Mouse (Mus musculus) natural killer cell, adult 2 months (primary cell): ENCODE measurements around the gene Rfx8.
"Not testable (repeated sequence)": the region's sequence is repeated elsewhere in the genome, so short reads cannot be mapped to it uniquely, and the experiment has no call there.

ENCODE experiments used
- DNase-seq, 2 experiments: peaks; one replicate each; pipeline ENCODE4 v3.0.0; 2022; ENCODE audit warnings: low spot score in 2 of 2

Gene Rfx8

DNA sequence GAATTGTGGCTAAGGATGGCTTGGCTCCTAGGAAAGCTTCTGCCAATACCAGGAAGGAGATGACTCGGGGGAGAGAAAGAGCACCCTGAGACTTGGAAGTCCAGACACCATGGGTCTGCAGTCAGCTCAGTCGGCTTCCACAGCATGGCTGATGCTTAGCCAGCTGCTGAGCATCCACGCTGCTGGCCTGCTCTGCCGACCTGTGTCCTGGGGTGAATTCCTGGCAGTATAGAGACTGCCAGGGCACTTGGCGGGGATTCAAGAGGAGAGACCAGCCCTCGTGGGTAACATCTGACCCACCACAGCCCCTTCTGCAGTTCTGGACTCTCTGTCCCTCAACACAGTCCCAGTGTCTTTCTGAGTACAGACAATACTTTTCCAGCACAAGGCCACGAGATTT is 26.0 kb downstream of the Rfx8 start:
- DNase-seq, result no peak

DNA sequence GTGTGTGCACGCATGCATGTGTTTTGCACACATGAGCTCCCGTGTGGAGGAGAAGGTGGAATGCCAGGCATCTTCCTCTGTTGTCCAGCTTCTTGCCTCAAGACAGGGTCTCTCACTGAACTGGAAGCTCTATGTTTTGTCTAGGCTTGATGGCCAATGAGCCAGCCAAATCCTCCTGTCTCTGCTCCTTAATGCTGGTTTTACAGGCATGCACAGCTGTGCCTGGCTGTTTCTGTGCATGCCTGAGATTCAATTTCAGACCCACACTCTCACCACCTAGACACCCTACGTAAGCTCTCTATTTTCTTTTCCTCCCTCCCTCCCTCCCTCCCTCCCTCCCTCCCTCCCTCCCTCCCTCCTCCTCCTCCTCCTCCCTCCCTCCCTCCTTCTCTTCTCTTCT is 28.8 kb downstream of the Rfx8 start:
- DNase-seq, result no peak

DNA sequence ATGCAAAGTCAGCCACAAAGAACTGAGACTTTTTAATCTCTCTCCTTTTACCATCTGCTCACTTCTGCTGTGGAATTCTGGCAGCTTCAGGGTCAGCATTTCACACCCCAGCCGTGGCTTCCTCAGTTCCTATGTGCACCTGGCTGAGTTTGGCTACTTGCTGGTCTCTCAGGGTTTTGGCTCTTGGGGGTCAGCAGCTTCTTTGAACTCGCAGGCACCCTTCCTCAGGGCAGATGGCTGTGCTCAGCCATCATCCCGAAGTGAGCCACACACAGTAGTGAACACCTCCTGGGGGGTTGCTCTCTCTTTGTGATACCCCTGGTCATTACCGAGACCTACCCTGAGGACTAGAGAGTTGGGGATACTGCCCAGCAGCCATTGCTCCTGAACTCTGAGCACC is 29.7 kb downstream of the Rfx8 start:
- DNase-seq, result no peak

DNA sequence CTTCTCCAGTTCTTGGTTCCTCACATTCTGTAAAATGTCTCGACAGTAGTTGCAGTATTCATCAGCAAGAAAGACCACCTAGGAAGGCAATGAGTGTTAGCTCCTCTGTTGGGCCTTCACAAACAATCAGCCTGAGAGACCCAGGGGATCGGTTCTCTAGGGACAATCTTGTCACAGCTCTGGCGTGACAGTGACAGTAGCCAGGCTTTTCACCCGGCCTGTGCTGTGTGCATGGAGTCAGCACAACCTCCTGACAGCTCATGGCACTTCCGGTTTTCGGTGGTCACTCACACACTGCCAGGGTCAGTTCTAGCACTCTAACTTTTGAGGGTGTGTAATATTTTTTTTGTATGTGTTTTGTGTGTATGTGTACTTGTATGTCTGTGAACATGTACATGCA is 32.2 kb downstream of the Rfx8 start:
- DNase-seq, result no peak

DNA sequence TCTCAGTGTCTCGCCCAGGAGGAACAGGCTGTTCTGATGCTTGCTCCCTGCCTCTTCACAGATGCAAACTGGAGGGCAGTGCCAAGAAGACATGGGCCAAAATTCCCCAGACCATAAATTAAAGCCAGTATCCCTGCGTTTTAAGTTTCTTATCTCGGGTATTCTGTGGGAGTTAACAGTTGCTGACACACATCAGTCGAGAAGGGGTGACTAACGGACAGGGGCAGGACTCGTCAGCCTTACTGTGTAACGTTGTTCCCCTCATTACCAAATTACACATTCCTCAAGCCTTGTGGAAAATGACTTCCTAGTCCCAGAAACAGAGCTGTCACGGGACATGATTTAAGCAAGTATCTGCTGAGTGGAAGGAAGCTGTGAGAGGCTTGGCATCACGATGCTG is 33.5 kb downstream of the Rfx8 start:
- DNase-seq, result no peak

DNA sequence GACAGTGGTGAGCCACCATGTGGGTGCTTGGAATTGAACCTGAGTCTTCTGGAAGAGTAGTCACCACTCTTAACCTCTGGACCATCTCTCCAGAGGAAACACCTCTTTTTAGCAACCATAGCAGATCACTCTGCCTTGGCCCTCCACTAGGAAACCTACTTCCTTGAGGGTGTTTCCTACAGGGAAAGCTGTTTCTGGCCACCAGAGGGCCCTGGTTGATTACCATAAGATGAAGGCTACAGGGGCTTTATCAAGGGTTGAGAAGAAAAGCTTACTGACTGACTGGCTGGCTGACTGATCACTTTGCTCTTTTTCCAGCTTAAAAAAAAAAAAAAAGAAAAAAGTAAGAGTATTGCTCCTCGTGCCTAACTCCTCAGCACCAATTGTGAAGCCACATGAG is 35.0 kb downstream of the Rfx8 start:
- peak; percentile 35 to 54 for DNase-seq

DNA sequence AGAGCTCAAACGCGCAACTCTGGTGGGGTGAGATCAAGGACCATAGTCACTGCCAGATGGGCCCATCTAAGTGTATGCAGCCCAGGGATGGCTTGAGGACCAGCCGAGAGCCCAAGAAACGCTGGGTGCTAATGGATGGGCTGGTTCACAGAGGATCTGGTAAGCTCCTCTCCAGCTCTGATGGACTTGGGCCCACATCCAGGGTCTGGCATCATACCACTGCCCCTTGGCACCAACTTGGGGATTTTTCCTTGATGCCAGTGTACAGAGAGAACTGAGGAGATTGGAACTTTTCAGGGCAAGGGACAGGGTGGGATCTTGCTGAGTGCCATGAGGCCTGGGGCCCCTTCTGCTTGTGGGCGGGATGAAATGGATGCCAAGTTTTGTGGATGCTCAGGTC is 39.2 kb downstream of the Rfx8 start:
- no peak for DNase-seq

DNA sequence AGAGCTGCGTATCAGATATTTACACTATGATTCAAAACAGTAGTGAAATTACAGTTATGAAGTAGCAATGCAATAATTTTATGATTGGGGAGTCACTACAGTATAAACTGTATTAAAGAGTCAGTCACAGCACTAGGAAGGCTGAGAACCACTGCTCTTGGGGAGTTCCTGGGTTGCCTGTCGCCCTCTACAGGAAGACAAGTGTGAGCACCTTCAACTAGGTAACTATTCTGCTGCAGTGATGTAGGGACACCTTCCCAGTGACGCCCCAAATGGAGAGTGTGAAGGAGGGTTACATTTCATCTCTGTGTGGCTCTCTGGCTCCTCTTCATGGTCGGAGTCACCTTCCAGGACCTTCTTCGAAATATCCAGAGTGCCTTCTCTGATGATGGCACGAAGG is 40.3 kb downstream of the Rfx8 start:
- DNase-seq, result no peak

DNA sequence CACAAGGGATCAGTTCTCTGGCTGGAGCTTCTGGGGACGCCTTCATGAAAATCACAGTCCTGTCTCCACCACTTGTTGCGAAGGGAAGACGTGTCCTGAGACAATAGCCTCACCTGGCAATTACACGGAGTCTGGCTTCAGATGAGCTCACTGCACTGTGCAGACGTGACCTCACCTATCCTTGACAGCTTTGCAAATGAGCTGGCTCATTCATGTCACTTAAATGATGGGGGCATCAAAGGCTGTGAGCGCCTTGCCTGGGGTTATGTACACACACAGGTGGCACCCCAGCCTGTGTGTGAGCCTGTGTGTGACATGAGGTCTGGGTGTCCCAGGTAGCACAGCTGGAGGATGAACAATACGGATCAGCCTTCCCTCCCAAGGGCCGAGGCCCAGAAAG is 41.9 kb downstream of the Rfx8 start:
- DNase-seq, result no peak

DNA sequence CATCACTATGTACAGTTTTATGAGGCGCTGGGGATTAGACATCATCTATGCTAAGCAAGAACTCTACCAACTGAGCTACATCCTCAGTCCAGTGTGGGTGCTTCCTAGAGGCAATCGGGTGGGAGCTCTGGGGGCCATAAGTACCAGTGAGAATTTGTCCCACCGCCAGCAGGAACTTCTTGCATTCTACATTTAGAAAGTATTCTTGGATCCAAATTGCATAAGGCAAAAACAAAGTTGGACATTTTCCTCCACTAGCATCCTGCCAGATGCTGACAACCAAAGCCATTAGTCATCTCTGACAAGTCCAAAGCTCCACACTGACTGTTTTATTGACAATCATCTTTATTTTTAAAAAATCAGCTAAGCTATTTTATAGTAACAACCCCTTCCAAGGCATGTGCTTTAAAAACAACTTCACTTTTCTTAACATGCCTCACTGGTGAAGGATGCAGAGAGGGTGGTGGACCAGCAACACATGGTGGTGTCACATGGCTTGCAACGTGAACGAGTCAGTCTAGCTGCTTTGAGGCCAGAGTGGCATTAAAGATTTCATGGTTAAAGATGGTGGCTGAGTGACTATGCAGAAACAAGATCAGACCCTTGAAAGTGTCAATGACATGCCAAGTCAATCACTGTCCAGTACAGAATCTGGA is 44.4 kb downstream of the Rfx8 start:
- DNase-seq, result no peak

DNA sequence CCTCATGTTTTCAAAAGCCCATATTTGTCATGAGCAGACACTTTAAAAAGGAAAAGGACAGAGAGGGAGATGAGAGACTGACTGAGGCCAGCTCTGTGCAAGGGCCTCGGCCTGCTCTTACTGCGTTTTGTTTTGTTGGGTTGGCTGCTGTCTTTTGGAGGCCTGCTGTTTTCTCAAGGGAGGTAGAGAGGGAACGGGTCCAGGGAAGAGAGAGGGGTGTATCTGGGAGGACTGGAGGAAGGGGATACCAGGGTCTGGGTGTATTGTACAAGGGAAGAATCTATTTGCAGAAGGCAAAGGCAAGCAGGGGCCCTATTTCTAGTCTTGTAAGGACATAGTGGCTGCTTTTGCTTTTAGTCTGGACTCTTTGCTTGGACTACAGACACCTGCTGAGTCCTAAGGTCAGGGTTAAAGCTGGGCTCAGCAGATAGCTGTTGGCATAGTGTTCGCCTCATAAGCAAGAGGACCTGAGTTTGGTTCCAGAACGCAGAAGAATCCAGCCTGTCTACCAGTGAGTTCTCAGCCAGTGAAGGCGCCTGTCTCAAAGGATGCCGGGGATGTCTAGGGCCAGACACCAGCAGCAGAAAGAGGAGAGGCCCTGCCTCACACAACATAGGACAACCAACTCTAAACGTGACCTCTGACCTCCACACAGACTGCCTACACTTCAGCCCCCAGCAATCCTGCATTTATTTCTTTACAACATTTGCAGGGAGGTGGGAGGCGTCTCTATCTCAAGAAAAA is 48.3 kb downstream of the Rfx8 start:
- DNase-seq, result no peak

DNA sequence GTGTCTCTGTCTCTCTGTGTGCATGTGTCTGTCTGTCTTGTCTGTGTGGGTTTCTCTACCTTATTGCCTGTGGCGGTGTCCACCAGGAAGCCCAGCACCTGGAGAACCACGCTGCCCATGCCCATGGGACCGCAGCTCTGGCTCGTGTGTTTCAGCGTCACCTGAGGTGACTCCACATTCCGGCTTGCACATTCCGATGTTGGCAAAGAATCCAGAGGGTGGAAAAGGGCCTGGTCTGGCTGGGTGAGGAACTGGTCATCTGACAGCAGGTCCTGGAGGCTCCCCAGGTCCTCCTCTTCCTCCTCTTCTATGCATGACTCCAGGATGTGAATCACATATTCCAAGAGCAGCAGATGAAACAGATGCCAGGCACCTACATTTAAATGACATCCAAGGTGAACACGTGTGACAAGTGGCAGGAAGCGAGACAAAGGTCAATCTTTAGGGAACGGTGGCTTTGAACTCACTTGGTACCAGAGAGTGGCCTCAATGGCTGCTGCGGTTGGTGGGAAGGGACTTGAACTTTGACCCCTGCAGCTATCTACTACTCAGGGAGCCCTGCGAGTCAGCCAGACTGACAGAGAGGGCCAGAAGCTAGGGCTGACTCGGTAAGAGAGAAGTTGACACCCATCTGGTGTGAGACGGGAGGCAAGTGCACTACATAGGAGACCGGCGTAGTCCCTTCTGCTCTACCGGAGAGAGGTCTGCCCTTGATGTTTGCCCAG is 50.4 kb downstream of the Rfx8 start:
- no peak for DNase-seq

DNA sequence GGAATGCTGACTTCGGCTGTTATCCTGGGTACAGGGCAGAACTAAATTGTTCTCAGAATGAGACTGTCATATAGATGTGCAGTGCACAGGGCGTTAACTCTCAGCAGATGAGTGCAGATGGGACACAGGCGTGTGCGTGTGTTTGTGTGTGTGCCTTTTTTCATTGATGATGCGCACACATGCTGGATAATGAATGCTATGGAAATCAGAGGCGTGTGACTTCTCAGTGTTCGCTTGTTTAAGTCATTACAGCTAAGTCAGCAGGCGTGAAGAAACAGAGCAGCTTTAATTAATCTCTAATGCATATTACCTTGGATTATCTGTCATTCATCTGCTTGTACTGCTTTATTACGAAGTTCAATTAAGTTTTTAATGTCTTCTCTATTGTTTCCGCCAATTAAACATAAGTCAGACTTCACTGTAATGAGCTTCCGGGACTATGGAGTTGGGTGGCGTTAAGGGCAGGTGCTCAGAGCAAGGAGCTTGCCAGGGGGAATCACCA is 54.0 kb downstream of the Rfx8 start:
- no peak for DNase-seq

DNA sequence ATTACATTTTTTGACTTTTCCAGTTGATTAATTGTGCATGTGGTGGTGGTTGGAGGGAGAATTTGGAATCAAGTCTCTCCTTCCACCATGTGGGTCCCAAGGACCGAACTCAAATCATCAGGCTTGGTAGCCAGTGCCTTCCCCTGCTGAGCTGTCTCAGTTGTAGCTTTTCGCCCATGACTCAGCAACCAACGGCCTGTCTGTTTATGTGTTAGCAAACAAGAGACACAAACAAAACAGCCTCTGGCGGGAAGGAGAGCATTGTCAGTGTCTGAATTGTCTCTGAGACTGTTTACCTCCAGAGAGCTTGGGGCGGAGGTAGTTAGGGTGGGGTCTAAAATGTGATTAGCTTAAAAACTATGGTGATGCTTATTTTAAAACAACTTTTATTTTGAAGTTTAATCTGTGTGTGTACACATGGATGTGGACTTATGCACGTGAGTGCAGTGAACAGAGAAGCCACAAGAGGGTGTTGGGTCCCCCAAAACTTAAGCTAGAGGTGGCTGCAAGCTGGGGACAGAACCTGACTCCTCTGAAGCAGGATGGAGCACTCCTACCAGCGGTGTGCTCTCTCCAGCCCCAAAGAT is 56.7 kb downstream of the Rfx8 start:
- DNase-seq, result no peak

DNA sequence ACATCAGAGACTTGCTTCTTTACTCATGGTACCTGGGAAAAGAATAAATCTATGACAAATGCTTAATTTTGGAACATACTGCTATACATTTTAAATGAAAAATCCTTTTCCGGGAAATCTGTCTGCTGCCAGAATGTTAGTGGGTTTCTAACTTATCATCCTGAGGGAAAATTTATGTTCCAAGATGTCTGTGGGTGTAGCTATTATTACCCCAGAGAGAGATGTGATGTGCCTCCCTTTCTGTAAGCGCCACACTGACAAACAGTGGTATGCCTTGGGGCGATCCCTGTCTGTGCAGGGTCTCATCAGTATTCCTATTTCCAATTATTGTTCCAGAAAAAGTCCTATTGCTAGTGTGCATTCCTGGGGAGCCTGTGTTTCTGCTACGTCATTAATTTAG is 57.7 kb downstream of the Rfx8 start:
- DNase-seq, result no peak

DNA sequence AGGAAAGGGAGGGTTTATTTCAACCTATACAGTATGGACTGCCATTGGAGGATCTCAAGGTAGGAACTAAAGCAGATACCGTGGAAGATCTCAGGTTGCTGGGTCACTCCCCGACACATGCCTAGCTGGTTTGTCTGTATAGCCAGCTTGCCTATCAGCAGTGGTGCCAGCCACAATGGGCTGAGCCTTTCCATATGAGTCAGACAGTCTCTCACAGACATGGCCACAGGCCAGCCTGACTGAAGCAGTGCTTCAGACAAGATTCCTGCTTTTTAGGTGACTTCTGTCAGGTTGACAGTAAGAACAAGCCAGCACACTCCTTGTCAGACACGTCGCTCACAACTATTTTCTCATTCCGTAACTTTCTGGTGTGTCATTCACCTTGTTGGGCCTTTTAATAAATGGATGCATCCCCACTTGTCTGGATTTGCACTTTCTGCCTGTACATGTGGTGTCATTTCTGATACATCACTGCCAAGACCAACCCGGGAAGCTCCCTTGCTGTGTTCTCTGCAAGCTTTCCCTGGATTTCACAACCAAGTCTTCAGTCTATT is 63.7 kb downstream of the Rfx8 start:
- no peak for DNase-seq

DNA sequence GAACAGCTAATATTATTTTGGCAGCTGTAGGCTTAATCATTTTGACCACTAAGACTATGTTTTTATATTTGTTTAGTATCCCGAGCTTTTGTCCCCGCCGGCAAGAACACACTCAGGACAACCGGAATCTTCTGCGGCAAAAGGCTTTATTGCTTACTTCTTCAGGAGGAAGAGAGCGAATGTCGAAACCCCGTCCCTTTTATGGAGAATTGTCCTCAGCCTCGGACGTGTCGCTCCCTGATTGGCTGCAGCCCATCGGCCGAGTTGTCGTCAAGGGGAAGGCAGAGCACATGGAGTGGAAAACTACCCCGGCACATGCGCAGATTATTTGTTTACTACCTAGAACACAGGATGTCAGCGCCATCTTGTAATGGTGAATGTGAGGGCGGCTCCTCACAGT is 65.9 kb downstream of the Rfx8 start:
- DNase-seq, result not testable (repeated sequence)

DNA sequence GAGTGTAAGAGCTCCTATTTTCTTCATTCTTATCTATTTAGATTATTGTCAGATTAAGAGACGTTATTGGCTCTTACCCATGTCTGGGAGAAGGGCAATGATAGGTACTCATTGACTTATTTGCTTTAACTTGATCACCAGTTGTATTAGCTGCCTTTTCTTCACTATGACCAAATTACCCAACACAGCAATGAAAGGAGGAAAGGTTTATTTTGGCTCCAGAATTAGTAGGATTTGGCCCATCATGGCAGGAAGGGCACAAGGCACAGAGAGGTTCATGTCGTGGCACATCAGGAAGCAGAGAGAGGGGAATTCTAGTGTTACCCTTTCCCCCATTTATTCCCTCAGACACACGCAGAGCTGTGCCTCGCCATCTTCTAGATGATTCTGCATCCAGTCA is 67.8 kb downstream of the Rfx8 start:
- DNase-seq, result no peak

DNA sequence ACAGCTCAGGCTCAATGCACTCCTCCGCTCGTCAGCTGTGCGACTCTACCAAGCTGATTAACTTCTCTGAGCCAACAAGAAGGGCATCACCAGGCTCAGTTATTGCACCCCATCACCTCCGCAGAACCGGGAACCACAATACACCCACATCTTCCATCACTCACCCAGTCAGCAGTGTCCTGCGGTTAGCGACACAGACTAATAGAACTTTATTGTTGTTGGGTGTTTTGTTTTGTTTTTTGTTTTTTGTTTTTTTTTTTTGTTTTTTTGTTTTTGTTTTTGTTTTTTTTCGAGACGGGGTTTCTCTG is 69.6 kb downstream of the Rfx8 start, which contains the start of gene Creg2:
Creg2 (minus strand) TSS at position 234 of the 308 bp plus-strand sequence.
- DNase-seq, result no peak

DNA sequence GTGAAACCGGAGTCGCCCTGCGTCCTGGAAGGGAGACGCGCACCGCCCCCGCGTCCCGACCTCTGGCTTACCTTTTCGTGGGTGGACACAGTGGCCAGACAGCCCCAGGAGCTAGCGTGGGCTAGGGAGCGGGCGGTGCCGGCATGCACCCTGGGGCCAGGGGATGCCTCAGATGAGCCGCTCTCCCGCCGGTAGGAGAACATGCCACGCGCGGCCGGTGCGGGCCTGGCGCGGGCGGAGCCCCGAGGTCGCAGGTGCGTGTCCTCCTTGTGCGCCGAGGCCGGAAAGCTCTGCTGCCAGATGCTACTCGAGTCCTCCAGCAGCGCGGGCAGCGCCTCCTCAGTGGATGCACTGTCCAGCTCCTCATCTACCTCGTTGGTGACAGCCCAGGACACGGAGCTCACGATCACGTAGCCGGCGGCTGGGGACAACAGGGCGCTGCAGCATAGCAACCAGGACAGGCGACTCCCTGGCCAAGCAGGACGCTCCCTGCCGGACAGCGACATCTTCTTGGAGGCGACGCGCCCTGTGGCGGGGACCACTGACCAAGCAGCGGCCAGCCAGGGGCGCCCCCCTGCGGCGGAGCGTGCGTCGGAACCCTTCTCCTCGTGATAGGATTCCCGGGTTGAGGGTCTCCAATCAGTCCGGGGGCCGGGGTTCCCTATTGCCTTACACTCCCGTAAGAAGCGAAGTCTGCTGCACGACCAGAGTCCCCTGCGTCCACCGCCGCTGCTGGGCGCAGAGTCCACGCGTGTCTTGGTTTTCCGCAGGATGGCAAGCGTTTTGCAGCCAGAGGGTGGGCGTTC is 70.2 kb downstream of the Rfx8 start:
- peak; percentile 3 to 9 for DNase-seq

DNA sequence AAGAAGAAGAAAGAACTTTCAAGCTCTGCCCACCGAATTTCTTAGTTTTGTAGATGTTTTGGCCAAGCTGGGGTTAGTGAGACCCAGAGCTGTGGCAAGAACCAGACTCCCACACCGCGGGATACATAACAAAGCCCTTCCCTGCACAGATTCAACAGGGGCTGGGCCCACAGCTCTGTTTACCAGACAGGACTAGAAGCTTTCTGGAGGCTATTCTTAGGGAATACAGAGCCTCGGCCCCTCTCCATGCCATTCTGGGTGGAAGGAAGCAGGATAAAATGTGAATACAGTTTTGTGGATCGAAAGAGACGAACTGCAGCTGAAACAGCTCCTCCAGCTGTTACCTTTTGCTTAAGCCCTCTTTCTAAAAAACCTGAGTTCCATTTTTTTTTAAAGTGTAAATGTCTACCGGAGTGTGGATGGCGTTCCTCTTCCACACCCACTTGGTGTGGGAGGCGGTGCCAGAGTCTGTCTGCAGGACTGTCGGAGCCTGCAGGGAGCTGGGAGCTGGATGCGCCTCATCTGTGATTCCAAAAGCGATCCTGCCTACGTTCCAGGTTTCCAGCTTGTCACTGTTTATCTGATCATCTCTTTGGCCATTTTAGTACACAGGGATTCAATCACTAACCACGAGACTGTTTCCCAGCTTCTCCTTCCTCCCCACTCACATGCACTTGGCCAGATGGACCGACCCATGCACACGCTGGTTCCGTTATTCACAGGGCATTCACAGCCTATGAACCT is 70.9 kb downstream of the Rfx8 start:
- DNase-seq, result no peak
